Mouse (Mus musculus) liver, embryonic 11.5 days (tissue): Measurements from ENCODE around the gene Uap1. TPM values are rescaled to one million over a fixed set of nuclear protein-coding genes. Genes with fewer than 3 reads are reported as not detected.
A peak's percentile ranks its signal among the peaks of the same experiment; 100 is the strongest.
"Not testable (repeated sequence)": the region's sequence is repeated elsewhere in the genome, so short reads cannot be mapped to it uniquely, and the experiment has no call there.

Experiments
- ATAC-seq: fragments of 200-750 bp; cut with Nextera tagmentation; replicated peaks from 2 replicates; pipeline ENCODE4 v1.8.0; 2017; ENCODE audit warnings: moderate number of reproducible peaks, mild to moderate bottlenecking, moderate TSS enrichment, moderate library complexity; ENCODE audit not compliant: low FRiP score
- DNase-seq: peaks from one replicate; pipeline ENCODE4 v3.0.0-alpha.2; 2017; ENCODE audit warnings: low spot score
- H3K27ac ChIP-seq: fragments of 300-500 bp; sonication (generic); 2 replicates; pipeline ENCODE4 v1.5.1; 2014; ENCODE audit warnings: mild to moderate bottlenecking, low read depth, low read length, control low read depth
- H3K27me3 ChIP-seq: fragments of 300-500 bp; sonication (generic); replicated peaks from 2 replicates; pipeline ENCODE4 v1.6.1; 2014; ENCODE audit warnings: low read length, mixed read lengths; ENCODE audit not compliant: control insufficient read depth, insufficient read depth
- H3K36me3 ChIP-seq: fragments of 300-500 bp; sonication (generic); 2 replicates; pipeline ENCODE4 v1.6.1; 2014; ENCODE audit warnings: mild to moderate bottlenecking, low read length, moderate library complexity, mixed read lengths; ENCODE audit not compliant: control insufficient read depth, insufficient read depth
- H3K4me1 ChIP-seq: fragments of 300-500 bp; sonication (generic); replicated peaks from 2 replicates; pipeline ENCODE4 v1.6.1; 2014; ENCODE audit warnings: low read length, mixed read lengths; ENCODE audit not compliant: control insufficient read depth, insufficient read depth
- H3K4me2 ChIP-seq: fragments of 300-500 bp; sonication (generic); 2 replicates; pipeline ENCODE4 v1.6.1; 2014; ENCODE audit warnings: mild to moderate bottlenecking, control low read depth, moderate library complexity
- H3K4me3 ChIP-seq: fragments of 300-500 bp; sonication (generic); 2 replicates; pipeline ENCODE4 v1.5.1; 2014; ENCODE audit warnings: low read depth, low read length, control low read depth
- H3K9ac ChIP-seq: fragments of 300-500 bp; sonication (generic); 2 replicates; pipeline ENCODE4 v1.6.1; 2014; ENCODE audit warnings: low read depth, low read length, control low read depth
- H3K9me3 ChIP-seq: fragments of 300-500 bp; sonication (generic); 2 replicates; pipeline ENCODE4 v1.6.1; 2016; ENCODE audit warnings: low read length, inconsistent platforms, mixed read lengths; ENCODE audit not compliant: control insufficient read depth
- WGBS: fragments of 180-500 bp; shearing (Covaris S2); extraction: QIAGEN DNeasy Blood & Tissue Kit; methylation state at CpG from one replicate; pipeline ENCODE4 v1.1.7; 2014; 5-methylcytosine and 5-hydroxymethylcytosine counted together
- polyA plus RNA-seq: library from polyadenylated mRNA; unstranded; fragments of >200 nt; fragmentation: Nextera tagmentation; extraction: Ambion mirVana; gene quantifications from 2 replicates; pipeline ENCODE4 v1.2.1, GENCODE M21; 2014

The Uap1 gene
- polyA plus RNA-seq, 1 experiment from 2014 or later = 60.0 TPM

DNA sequence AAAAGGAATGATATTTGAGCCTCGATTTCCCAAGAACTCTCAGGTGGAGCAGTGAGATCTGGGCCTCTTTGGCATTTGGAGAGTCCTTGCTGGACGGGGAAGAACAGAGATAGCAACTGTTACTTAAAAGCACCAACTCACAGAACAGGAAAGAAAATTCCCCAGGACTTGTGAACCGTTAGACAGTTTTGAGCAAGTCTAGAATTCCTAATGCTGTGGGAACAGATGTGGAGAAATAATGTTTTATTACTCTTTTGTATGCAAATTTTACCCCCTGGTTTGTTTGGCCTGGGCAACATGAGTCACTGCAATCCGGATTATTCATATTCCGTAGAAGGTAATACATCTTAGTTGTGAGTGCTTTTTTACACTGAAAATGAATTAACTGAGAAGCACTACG lies 61.1 kb downstream of the Uap1 start:
- H3K27me3 ChIP-seq = no peaks in the 10 kb centered on the region
- no peak overlapping the region for H3K4me3 ChIP-seq
- H3K9ac ChIP-seq = no peak overlapping the region
- H3K4me1 ChIP-seq = no peaks in the 10 kb centered on the region
- no peak overlapping the region for H3K27ac ChIP-seq
- H3K36me3 ChIP-seq = no peaks in the 10 kb centered on the region
- no peak for ATAC-seq
- no peaks in the 10 kb centered on the region for H3K9me3 ChIP-seq
- WGBS = 79% methylated on average over 6 of the region's 6 CpGs
- H3K4me2 ChIP-seq = no peak overlapping the region
- DNase-seq = no peak

GRCm38 (mm10) chr1:170112261-170112660 lies 62.5 kb downstream of the Uap1 start:
- DNase-seq (no peak), ATAC-seq (no peak)
- no peak overlapping the region for H3K27ac ChIP-seq
- H3K4me3 ChIP-seq = no peak overlapping the region
- no peaks in the 10 kb centered on the region for H3K4me1 ChIP-seq
- no peaks in the 10 kb centered on the region for H3K36me3 ChIP-seq
- H3K27me3 ChIP-seq = no peaks in the 10 kb centered on the region
- H3K9ac ChIP-seq = no peak overlapping the region
- no peak overlapping the region for H3K4me2 ChIP-seq
- no peaks in the 10 kb centered on the region for H3K9me3 ChIP-seq
- WGBS = 88% methylated on average over 10 of the region's 10 CpGs

DNA sequence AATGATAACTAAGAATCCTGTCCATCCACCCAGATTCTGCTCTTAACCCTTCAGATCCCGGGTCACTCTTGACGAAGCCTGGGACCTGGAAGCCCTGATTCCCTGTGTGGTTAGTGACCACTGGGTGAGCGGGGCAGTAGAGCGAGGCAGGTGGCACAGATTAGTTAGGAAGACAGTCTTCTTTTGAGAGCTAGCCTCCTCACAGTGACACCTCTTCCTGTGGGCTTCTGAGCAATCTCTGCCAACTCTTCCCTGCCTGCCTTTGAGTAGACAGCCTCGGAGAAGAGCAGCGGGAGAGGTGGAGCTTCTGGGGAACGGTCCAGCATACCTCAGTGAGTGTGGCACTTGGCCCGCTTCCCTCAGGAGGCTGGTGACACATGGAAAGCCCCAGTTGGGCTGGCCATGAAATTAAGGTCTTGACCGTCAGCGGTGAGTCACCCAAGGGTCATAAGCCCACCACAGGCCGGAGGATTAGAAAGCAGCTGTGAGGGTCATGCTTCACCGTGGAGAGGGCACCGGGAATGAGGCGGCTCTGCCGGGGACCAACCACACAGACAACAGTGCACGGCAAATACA lies 63.0 kb downstream of the Uap1 start:
- H3K9ac ChIP-seq = no peak overlapping the region
- no peak overlapping the region for H3K4me3 ChIP-seq
- whole genome bisulfite sequencing = 84% methylated on average over 16 of the region's 16 CpGs
- no peak overlapping the region for H3K27ac ChIP-seq
- no peaks in the 10 kb centered on the region for H3K36me3 ChIP-seq
- DNase-seq (no peak), ATAC-seq (no peak)
- no peaks in the 10 kb centered on the region for H3K4me1 ChIP-seq
- no peaks in the 10 kb centered on the region for H3K27me3 ChIP-seq
- H3K4me2 ChIP-seq = no peak overlapping the region
- H3K9me3 ChIP-seq = no peaks in the 10 kb centered on the region

GRCm38 (mm10) chr1:170110516-170111332 lies 64.0 kb downstream of the Uap1 start, which contains the start of gene Ddr2:
TSS of gene Ddr2 (minus strand) at chr1:170110762.
- H3K27ac ChIP-seq = no peak within 1 kb of the TSS
- no peak for DNase-seq
- no peak within 1 kb of the TSS for H3K9ac ChIP-seq
- no peaks in the 10 kb centered on the region for H3K9me3 ChIP-seq
- no peaks in the 10 kb centered on the region for H3K36me3 ChIP-seq
- H3K4me2 ChIP-seq = peak within 1 kb of the TSS; percentile 5; the same call in 1 of the 2 replicates
- H3K27me3 ChIP-seq = no peaks in the 10 kb centered on the region
- no peaks in the 10 kb centered on the region for H3K4me1 ChIP-seq
- WGBS = 67% methylated on average over 17 of the region's 17 CpGs
- ATAC-seq = no peak
- no peak within 1 kb of the TSS for H3K4me3 ChIP-seq

DNA sequence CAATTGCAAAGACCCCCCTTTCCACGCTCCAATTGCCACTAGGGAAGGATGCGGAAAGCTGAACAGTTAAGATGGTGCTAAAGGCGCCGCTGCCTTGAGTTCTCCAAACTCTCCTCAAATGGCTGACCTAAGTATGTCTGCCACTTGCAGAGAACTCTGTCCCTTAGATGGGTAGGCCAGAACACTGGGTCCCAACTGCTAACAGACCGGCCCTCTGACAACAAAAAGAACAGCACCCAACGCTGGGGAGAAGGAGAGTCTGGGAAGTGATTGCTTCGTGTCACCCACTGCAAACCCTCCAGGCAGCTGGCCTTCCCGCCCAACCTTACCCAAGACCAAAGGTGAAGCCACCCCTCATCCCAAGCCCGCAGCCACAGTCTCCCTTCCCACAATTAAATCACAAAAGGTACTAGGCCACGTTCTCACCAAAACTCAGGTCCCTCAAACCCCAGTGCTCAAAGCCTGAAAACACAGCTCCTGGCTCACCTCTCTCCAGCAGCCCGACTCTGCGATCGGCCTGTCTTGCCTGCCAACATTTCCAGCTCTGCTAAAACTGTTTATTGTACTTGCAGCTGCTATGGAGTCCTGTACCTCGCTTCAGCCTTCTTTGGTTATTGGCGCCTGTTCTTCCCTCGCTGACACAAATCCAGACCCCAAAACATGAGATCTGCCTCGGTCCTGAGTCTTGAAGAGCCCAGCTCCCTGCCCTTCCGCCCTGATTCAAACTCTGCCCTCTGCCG lies 64.8 kb downstream of the Uap1 start:
- Histone ChIP-seq H3K9me3 (no peaks in the 10 kb centered on the region), H3K4me3 (no peak overlapping the region), H3K4me1 (no peaks in the 10 kb centered on the region), H3K9ac (no peak overlapping the region), H3K36me3 (no peaks in the 10 kb centered on the region), H3K4me2 (peak overlapping the region; percentile 5; the same call in 1 of the 2 replicates), H3K27ac (no peak overlapping the region), H3K27me3 (no peaks in the 10 kb centered on the region)
- WGBS = 73% methylated on average over 19 of the region's 19 CpGs
- DNase-seq = no peak
- no peak for ATAC-seq

GRCm38 (mm10) chr1:170102814-170103213 lies 71.9 kb downstream of the Uap1 start:
- not testable (repeated sequence) for H3K9me3 ChIP-seq, H3K36me3 ChIP-seq, H3K27ac ChIP-seq, H3K9ac ChIP-seq, H3K4me2 ChIP-seq, H3K27me3 ChIP-seq, H3K4me3 ChIP-seq, DNase-seq, ATAC-seq, H3K4me1 ChIP-seq
- 80% methylated on average over 6 of the region's 6 CpGs for WGBS

Other genes starting within 250 kb of the Uap1 start
- not detected in 2 replicates for gene Ccdc190, start 246.3 kb downstream of the Uap1 start, polyA plus RNA-seq
- gene Hsd17b7, start 205.7 kb downstream of the Uap1 start, polyA plus RNA-seq = 12.1 and 14.7 TPM in 2 replicates
- 7.1 and 9.8 TPM in 2 replicates for gene Ddr2, start 64.2 kb downstream of the Uap1 start, polyA plus RNA-seq
- gene Uhmk1, start 40.4 kb upstream of the Uap1 start, polyA plus RNA-seq = 16.0 and 17.0 TPM in 2 replicates
- not detected in 2 replicates for gene Sh2d1b2, start 57.8 kb upstream of the Uap1 start, polyA plus RNA-seq
- 0.12 TPM in 1 of 2 replicates, not detected in the other for gene Sh2d1b1, start 102.4 kb upstream of the Uap1 start, polyA plus RNA-seq
- gene Gm7694, start 131.4 kb upstream of the Uap1 start, polyA plus RNA-seq = 2.7 and 3.2 TPM in 2 replicates
- 0.84 and 1.1 TPM in 2 replicates for gene Spata46, start 133.8 kb upstream of the Uap1 start, polyA plus RNA-seq